Mouse (Mus musculus) lung, postnatal 0 days (tissue): ENCODE measurements around the gene Gpr180. TPM values are rescaled to one million over a fixed set of nuclear protein-coding genes. Genes with fewer than 3 reads are reported as not detected.
A peak's percentile ranks its signal among the peaks of the same experiment; 100 is the strongest.

Experiments used
- ATAC-seq: fragments of 200-750 bp; cut with Nextera tagmentation; 2 replicates; pipeline ENCODE4 v1.8.0; 2017; ENCODE audit warnings: moderate library complexity
- DNase-seq: peaks from one replicate; pipeline ENCODE4 v3.0.0-alpha.2; 2016; ENCODE audit warnings: low spot score
- H3K27ac ChIP-seq: fragments of 300-500 bp; sonication (generic); 2 replicates; pipeline ENCODE4 v1.5.1; 2014; ENCODE audit warnings: antibody characterized with exemption, mild to moderate bottlenecking, low read length, mixed read lengths
- H3K27me3 ChIP-seq: fragments of 300-500 bp; sonication (generic); replicated peaks from 2 replicates; pipeline ENCODE4 v1.6.1; 2014; ENCODE audit warnings: low read length, mixed read lengths; ENCODE audit not compliant: insufficient read depth
- H3K36me3 ChIP-seq: fragments of 300-500 bp; sonication (generic); 2 replicates; pipeline ENCODE4 v1.6.1; 2014; ENCODE audit warnings: low read length, mixed read lengths; ENCODE audit not compliant: insufficient read depth
- H3K4me1 ChIP-seq: fragments of 300-500 bp; sonication (generic); 2 replicates; pipeline ENCODE4 v1.6.1; 2014; ENCODE audit warnings: antibody characterized with exemption, low read depth, low read length, mixed read lengths; ENCODE audit not compliant: insufficient read depth
- H3K4me2 ChIP-seq: fragments of 300-500 bp; sonication (generic); replicated peaks from 2 replicates; pipeline ENCODE4 v1.6.1; 2014; ENCODE audit warnings: low read depth, mild to moderate bottlenecking, low read length, moderate library complexity, mixed read lengths
- H3K4me3 ChIP-seq: fragments of 300-500 bp; sonication (generic); 2 replicates; pipeline ENCODE4 v1.5.1; 2014; ENCODE audit warnings: low read depth, low read length
- H3K9ac ChIP-seq: fragments of 300-500 bp; sonication (generic); replicated peaks from 2 replicates; pipeline ENCODE4 v1.6.1; 2014; ENCODE audit warnings: low read depth, mild to moderate bottlenecking
- H3K9me3 ChIP-seq: fragments of 300-500 bp; sonication (generic); 2 replicates; pipeline ENCODE4 v1.6.1; 2016; ENCODE audit warnings: low read length, mixed read lengths
- CTCF ChIP-seq: IDR thresholded peaks from 2 replicates; pipeline ENCODE4 v1.5.1; 2016; ENCODE audit warnings: antibody characterized with exemption, mild to moderate bottlenecking
- EP300 ChIP-seq: IDR thresholded peaks from 2 replicates; pipeline ENCODE4 v1.6.1; 2016; ENCODE audit warnings: antibody characterized with exemption, mild to moderate bottlenecking, control low read depth
- WGBS: fragments of 180-500 bp; shearing (Covaris S2); extraction: QIAGEN DNeasy Blood & Tissue Kit; methylation state at CpG from one replicate; pipeline ENCODE4 v1.1.7; 2014; 5-methylcytosine and 5-hydroxymethylcytosine counted together
- polyA plus RNA-seq: library from polyadenylated mRNA; unstranded; fragments of >200 nt; fragmentation: Nextera tagmentation; extraction: Ambion mirVana; gene quantifications from 2 replicates; pipeline ENCODE4 v1.2.1, GENCODE M21; 2015

Gene Gpr180
- polyA plus RNA-seq, 1 experiment from 2014 or later: 50.9 TPM

- ATAC-seq: no peak; the same call in 1 of the 2 replicates
- Histone ChIP-seq H3K4me2 (no peak overlapping the region), H3K4me3 (no peak overlapping the region), H3K9ac (no peak overlapping the region), H3K27me3 (no peaks in the 10 kb centered on the region), H3K27ac (no peak overlapping the region), H3K4me1 (no peaks in the 10 kb centered on the region), H3K9me3 (no peaks in the 10 kb centered on the region), H3K36me3 (peaks cover 31% of the 10 kb centered on the region)
- WGBS: 29% methylated on average over 5 of the region's 5 CpGs
- peak; percentile 54 for DNase-seq
- TF ChIP-seq CTCF (peak; percentile 91), EP300 (no peak)
These were observed 20.2 kb downstream of the Gpr180 start for GRCm38 (mm10) chr14:118157146-118157545.

- H3K4me2 ChIP-seq: no peak overlapping the region
- H3K27me3 ChIP-seq: no peaks in the 10 kb centered on the region
- no peak overlapping the region for H3K27ac ChIP-seq
- peaks cover 39% of the 10 kb centered on the region for H3K36me3 ChIP-seq
- WGBS: 77% methylated on average over 3 of the region's 3 CpGs
- no peak overlapping the region for H3K4me3 ChIP-seq
- no peak overlapping the region for H3K9ac ChIP-seq
- ATAC-seq: no peak
- no peak for TF ChIP-seq CTCF
- no peak for TF ChIP-seq EP300
- no peaks in the 10 kb centered on the region for H3K9me3 ChIP-seq
- no peaks in the 10 kb centered on the region for H3K4me1 ChIP-seq
- no peak for DNase-seq
These were observed 24.8 kb downstream of the Gpr180 start for GRCm38 (mm10) chr14:118161751-118162150.

- ATAC-seq: no peak
These were observed 25.7 kb downstream of the Gpr180 start for GRCm38 (mm10) chr14:118162640-118163039.

GRCm38 (mm10) chr14:118168776-118169175 is 31.8 kb downstream of the Gpr180 start:
- Histone ChIP-seq H3K9me3 (no peaks in the 10 kb centered on the region), H3K27ac (no peak overlapping the region), H3K4me3 (no peak overlapping the region), H3K27me3 (no peaks in the 10 kb centered on the region), H3K4me2 (no peak overlapping the region), H3K9ac (no peak overlapping the region), H3K4me1 (no peaks in the 10 kb centered on the region), H3K36me3 (no peaks in the 10 kb centered on the region)
- ATAC-seq: no peak
- TF ChIP-seq EP300 (no peak), CTCF (no peak)
- 94% methylated on average over 4 of the region's 4 CpGs for WGBS
- DNase-seq: no peak

More at GRCm38 (mm10) chr14:118162640-118163039, 25.7 kb downstream of the Gpr180 start:
- TF ChIP-seq EP300 (no peak), CTCF (no peak)
- 76% methylated on average over 14 of the region's 14 CpGs for WGBS
- no peak for DNase-seq
- Histone ChIP-seq H3K9ac (no peak overlapping the region), H3K4me3 (no peak overlapping the region), H3K9me3 (no peaks in the 10 kb centered on the region), H3K27me3 (no peaks in the 10 kb centered on the region), H3K27ac (no peak overlapping the region), H3K36me3 (peaks cover 39% of the 10 kb centered on the region), H3K4me2 (no peak overlapping the region), H3K4me1 (no peaks in the 10 kb centered on the region)

GRCm38 (mm10) chr14:118173590-118174203 is 36.7 kb downstream of the Gpr180 start:
- H3K4me2 ChIP-seq: no peak overlapping the region
- ATAC-seq (no peak), DNase-seq (no peak)
- H3K36me3 ChIP-seq: no peaks in the 10 kb centered on the region
- TF ChIP-seq EP300 (no peak), CTCF (no peak)
- no peaks in the 10 kb centered on the region for H3K9me3 ChIP-seq
- no peak overlapping the region for H3K27ac ChIP-seq
- no peaks in the 10 kb centered on the region for H3K4me1 ChIP-seq
- 68% methylated on average over 11 of the region's 11 CpGs for WGBS
- no peak overlapping the region for H3K4me3 ChIP-seq
- H3K9ac ChIP-seq: no peak overlapping the region
- H3K27me3 ChIP-seq: no peaks in the 10 kb centered on the region

- TF ChIP-seq EP300 (no peak), CTCF (no peak)
- no peak for DNase-seq
- no peak for ATAC-seq
- WGBS: 78% methylated on average over 30 of the region's 30 CpGs
- peaks cover 8% of the 10 kb centered on the region; the same call in 1 of the 2 replicates for H3K4me1 ChIP-seq
- no peak overlapping the region for H3K4me2 ChIP-seq
- no peak overlapping the region for H3K9ac ChIP-seq
- no peak overlapping the region for H3K27ac ChIP-seq
- no peaks in the 10 kb centered on the region for H3K27me3 ChIP-seq
- no peaks in the 10 kb centered on the region for H3K36me3 ChIP-seq
- no peak overlapping the region for H3K4me3 ChIP-seq
- no peaks in the 10 kb centered on the region for H3K9me3 ChIP-seq
These were observed 38.2 kb downstream of the Gpr180 start for GRCm38 (mm10) chr14:118175071-118175693.
